Mouse (Mus musculus) midbrain, postnatal 0 days (tissue): ENCODE measurements around the gene Copa. TPM values are rescaled to one million over a fixed set of nuclear protein-coding genes. Genes with fewer than 3 reads are reported as not detected.

ENCODE experiments used
- ATAC-seq: fragments of 200-750 bp; cut with Nextera tagmentation; 2 replicates; pipeline ENCODE4 v1.8.0; 2017; ENCODE audit warnings: moderate number of reproducible peaks, mild to moderate bottlenecking, moderate TSS enrichment, moderate library complexity; ENCODE audit not compliant: low FRiP score
- DNase-seq: peaks from one replicate; pipeline ENCODE4 v3.0.0-alpha.2; 2015; ENCODE audit warnings: low spot score
- H3K27ac ChIP-seq: fragments of 300-500 bp; sonication (generic); 2 replicates; pipeline ENCODE4 v1.5.1; 2014; ENCODE audit warnings: low read depth, mild to moderate bottlenecking, low read length, mixed read lengths
- H3K27me3 ChIP-seq: fragments of 300-500 bp; sonication (generic); 2 replicates; pipeline ENCODE4 v1.6.1; 2014; ENCODE audit warnings: low read length, control low read depth, mixed read lengths; ENCODE audit not compliant: insufficient read depth
- H3K36me3 ChIP-seq: fragments of 300-500 bp; sonication (generic); 2 replicates; pipeline ENCODE4 v1.6.1; 2014; ENCODE audit warnings: low read length, control low read depth, mixed read lengths; ENCODE audit not compliant: insufficient read depth
- H3K4me1 ChIP-seq: fragments of 300-500 bp; sonication (generic); 2 replicates; pipeline ENCODE4 v1.6.1; 2014; ENCODE audit warnings: mild to moderate bottlenecking, control low read depth, antibody characterized with exemption, low read length, mixed read lengths; ENCODE audit not compliant: insufficient read depth
- H3K4me2 ChIP-seq: fragments of 300-500 bp; sonication (generic); 2 replicates; pipeline ENCODE4 v1.6.1; 2014; ENCODE audit warnings: low read depth, mild to moderate bottlenecking, low read length, mixed read lengths; ENCODE audit not compliant: poor library complexity, severe bottlenecking
- H3K4me3 ChIP-seq: fragments of 300-500 bp; sonication (generic); 2 replicates; pipeline ENCODE4 v1.5.1; 2014; ENCODE audit warnings: low read depth, mild to moderate bottlenecking, low read length, moderate library complexity
- H3K9ac ChIP-seq: fragments of 300-500 bp; sonication (generic); replicated peaks from 2 replicates; pipeline ENCODE4 v1.6.1; 2014; ENCODE audit warnings: mild to moderate bottlenecking, low read length, moderate library complexity, mixed read lengths; ENCODE audit not compliant: poor library complexity, severe bottlenecking
- H3K9me3 ChIP-seq: fragments of 300-500 bp; sonication (generic); 2 replicates; pipeline ENCODE4 v1.6.1; 2016; ENCODE audit warnings: low read length, control low read depth
- CTCF ChIP-seq: IDR thresholded peaks from 2 replicates; pipeline ENCODE4 v1.5.1; 2016; ENCODE audit warnings: antibody characterized with exemption, mild to moderate bottlenecking
- WGBS: fragments of 180-500 bp; shearing (Covaris S2); extraction: QIAGEN DNeasy Blood & Tissue Kit; methylation state at CpG from one replicate; pipeline ENCODE4 v1.1.7; 2014; 5-methylcytosine and 5-hydroxymethylcytosine counted together
- polyA plus RNA-seq: library from polyadenylated mRNA; unstranded; fragments of >200 nt; fragmentation: Nextera tagmentation; extraction: Ambion mirVana; gene quantifications from 2 replicates; pipeline ENCODE4 v1.2.1, GENCODE M21; 2015
- total RNA-seq: library from RNA; depleted of rRNA; stranded (reverse); fragments of >200 nt; gene quantifications from 2 replicates; pipeline ENCODE4 v1.2.3, GENCODE M21; 2014; rRNA removed

Gene Copa
- total and polyA plus RNA-seq, 2 experiments from 2014 or later, result 155 to 207 TPM

DNA sequence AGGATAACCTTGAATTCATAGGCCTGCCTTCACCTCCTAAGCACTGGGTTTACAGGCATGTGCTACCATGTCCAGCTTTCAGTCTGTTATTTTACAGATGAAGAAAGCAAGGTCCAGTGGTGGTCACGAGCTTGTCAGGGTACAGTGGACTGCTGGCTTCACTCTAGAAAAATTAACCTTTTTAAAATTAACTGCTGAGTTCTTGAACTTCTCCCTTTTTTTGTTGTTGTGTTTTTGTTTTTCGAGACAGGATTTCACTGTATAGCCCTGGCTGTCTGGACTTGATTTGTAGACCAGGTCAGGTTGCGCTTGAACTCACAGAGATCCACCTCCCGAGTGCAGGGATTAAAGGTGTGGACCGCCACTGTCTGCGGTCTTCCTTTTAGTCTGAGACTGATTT lies 80.6 kb downstream of the Copa start:
- no peak overlapping the region for H3K27ac ChIP-seq
- no peaks in the 10 kb centered on the region for H3K4me1 ChIP-seq
- DNase-seq, result no peak
- H3K36me3 ChIP-seq, result peaks cover 13% of the 10 kb centered on the region; the same call in 1 of the 2 replicates
- no peak overlapping the region for H3K4me3 ChIP-seq
- no peak overlapping the region for H3K4me2 ChIP-seq
- no peak for TF ChIP-seq CTCF
- H3K9ac ChIP-seq, result no peak overlapping the region
- no peaks in the 10 kb centered on the region for H3K9me3 ChIP-seq
- ATAC-seq, result no peak
- WGBS, result 90% methylated on average over 6 of the region's 6 CpGs
- no peaks in the 10 kb centered on the region for H3K27me3 ChIP-seq

DNA sequence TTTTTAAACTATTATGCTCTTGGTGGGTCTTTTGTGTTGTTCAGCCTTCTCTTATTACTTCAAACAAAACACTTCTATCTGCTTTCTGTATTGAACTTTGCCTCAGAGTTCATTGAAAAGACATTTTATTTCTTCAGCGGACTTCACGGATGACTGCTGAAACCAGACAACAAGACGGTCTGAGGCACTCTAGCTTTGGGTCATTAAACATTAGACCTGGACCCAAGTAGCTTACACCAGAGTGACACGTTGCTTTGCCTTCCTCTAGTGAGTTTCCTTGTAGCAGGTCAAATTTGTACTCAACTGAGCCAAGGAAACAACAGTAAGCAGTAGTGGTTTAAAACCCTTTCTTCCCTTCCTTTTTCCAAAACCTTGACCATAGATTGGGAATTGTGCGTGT lies 85.6 kb downstream of the Copa start:
- H3K9ac ChIP-seq, result no peak overlapping the region

GRCm38 (mm10) chr1:172169809-172170208 lies 87.5 kb downstream of the Copa start:
- Histone ChIP-seq H3K27me3 (no peaks in the 10 kb centered on the region), H3K4me1 (no peaks in the 10 kb centered on the region), H3K9ac (no peak overlapping the region), H3K4me3 (no peak overlapping the region), H3K9me3 (no peaks in the 10 kb centered on the region), H3K4me2 (no peak overlapping the region), H3K27ac (no peak overlapping the region), H3K36me3 (peaks cover 45% of the 10 kb centered on the region)
- ATAC-seq (no peak), DNase-seq (no peak)
- no peak for TF ChIP-seq CTCF
- WGBS, result 98% methylated on average over 5 of the region's 5 CpGs

More for the DNA sequence above, 85.6 kb downstream of the Copa start:
- Histone ChIP-seq H3K4me3 (no peak overlapping the region), H3K9me3 (no peaks in the 10 kb centered on the region), H3K4me2 (no peak overlapping the region), H3K27ac (no peak overlapping the region), H3K36me3 (peaks cover 27% of the 10 kb centered on the region), H3K4me1 (no peaks in the 10 kb centered on the region), H3K27me3 (no peaks in the 10 kb centered on the region)
- no peak for TF ChIP-seq CTCF
- ATAC-seq (no peak), DNase-seq (no peak)
- WGBS, result 81% methylated on average over 5 of the region's 5 CpGs

Other genes starting within 250 kb of the Copa start
- 1.6 and 2.4 TPM in 2 replicates for gene Cd84, start 242.8 kb upstream of the Copa start, total RNA-seq
- gene Cd84, start 242.8 kb upstream of the Copa start, polyA plus RNA-seq, result 1.1 and 1.9 TPM in 2 replicates
- 0.66 TPM in 1 of 2 replicates, not detected in the other for gene Gm10521, start 186.9 kb upstream of the Copa start, total RNA-seq
- gene Gm10521, start 186.9 kb upstream of the Copa start, polyA plus RNA-seq, result not detected in 2 replicates
- not detected in 2 replicates for gene Slamf6, start 165.0 kb upstream of the Copa start, total RNA-seq
- gene Slamf6, start 165.0 kb upstream of the Copa start, polyA plus RNA-seq, result 0.05 and 0.10 TPM in 2 replicates
- gene Vangl2, start 54.1 kb upstream of the Copa start, total RNA-seq, result 85.8 and 115 TPM in 2 replicates
- gene Vangl2, start 54.1 kb upstream of the Copa start, polyA plus RNA-seq, result 43.1 and 44.2 TPM in 2 replicates
- gene Nhlh1, start 25.0 kb upstream of the Copa start, total RNA-seq, result 0.38 and 3.6 TPM in 2 replicates
- 0.12 TPM in 1 of 2 replicates, not detected in the other for gene Nhlh1, start 25.0 kb upstream of the Copa start, polyA plus RNA-seq
- gene Ncstn, start 266 bp downstream of the Copa start, total RNA-seq, result 70.3 and 78.7 TPM in 2 replicates
- gene Ncstn, start 266 bp downstream of the Copa start, polyA plus RNA-seq, result 93.3 and 93.7 TPM in 2 replicates
- gene Pex19, start 44.2 kb downstream of the Copa start, total RNA-seq, result 154 and 200 TPM in 2 replicates
- 140 and 146 TPM in 2 replicates for gene Pex19, start 44.2 kb downstream of the Copa start, polyA plus RNA-seq
- 64.6 and 72.8 TPM in 2 replicates for gene Dcaf8, start 65.6 kb downstream of the Copa start, total RNA-seq
- gene Dcaf8, start 65.6 kb downstream of the Copa start, polyA plus RNA-seq, result 66.8 and 67.6 TPM in 2 replicates
- gene Pea15a, start 124.3 kb downstream of the Copa start, total RNA-seq, result 311 and 342 TPM in 2 replicates
- 501 and 555 TPM in 2 replicates for gene Pea15a, start 124.3 kb downstream of the Copa start, polyA plus RNA-seq
- gene Casq1, start 137.3 kb downstream of the Copa start, total RNA-seq, result 0.99 TPM in 1 of 2 replicates, not detected in the other
- 1.3 and 2.2 TPM in 2 replicates for gene Casq1, start 137.3 kb downstream of the Copa start, polyA plus RNA-seq
- gene Atp1a4, start 175.9 kb downstream of the Copa start, total RNA-seq, result 0.05 and 0.14 TPM in 2 replicates
- gene Atp1a4, start 175.9 kb downstream of the Copa start, polyA plus RNA-seq, result 0.05 TPM in 1 of 2 replicates, not detected in the other
- 114 and 115 TPM in 2 replicates for gene Igsf8, start 179.1 kb downstream of the Copa start, total RNA-seq
- gene Igsf8, start 179.1 kb downstream of the Copa start, polyA plus RNA-seq, result 79.6 and 88.8 TPM in 2 replicates
- gene Atp1a2, start 215.5 kb downstream of the Copa start, total RNA-seq, result 398 and 409 TPM in 2 replicates
- gene Atp1a2, start 215.5 kb downstream of the Copa start, polyA plus RNA-seq, result 94.4 and 100 TPM in 2 replicates
- 13.9 and 14.1 TPM in 2 replicates for gene Kcnj9, start 246.8 kb downstream of the Copa start, total RNA-seq
- gene Kcnj9, start 246.8 kb downstream of the Copa start, polyA plus RNA-seq, result 5.8 and 6.7 TPM in 2 replicates